Mouse (Mus musculus) layer of hippocampus, adult 11-12 months (tissue): ENCODE measurements around the gene Ttc33.

Source experiments
- DNase-seq: peaks from one replicate; pipeline ENCODE4 v3.0.0; 2022; ENCODE audit warnings: low spot score

Gene Ttc33

DNA sequence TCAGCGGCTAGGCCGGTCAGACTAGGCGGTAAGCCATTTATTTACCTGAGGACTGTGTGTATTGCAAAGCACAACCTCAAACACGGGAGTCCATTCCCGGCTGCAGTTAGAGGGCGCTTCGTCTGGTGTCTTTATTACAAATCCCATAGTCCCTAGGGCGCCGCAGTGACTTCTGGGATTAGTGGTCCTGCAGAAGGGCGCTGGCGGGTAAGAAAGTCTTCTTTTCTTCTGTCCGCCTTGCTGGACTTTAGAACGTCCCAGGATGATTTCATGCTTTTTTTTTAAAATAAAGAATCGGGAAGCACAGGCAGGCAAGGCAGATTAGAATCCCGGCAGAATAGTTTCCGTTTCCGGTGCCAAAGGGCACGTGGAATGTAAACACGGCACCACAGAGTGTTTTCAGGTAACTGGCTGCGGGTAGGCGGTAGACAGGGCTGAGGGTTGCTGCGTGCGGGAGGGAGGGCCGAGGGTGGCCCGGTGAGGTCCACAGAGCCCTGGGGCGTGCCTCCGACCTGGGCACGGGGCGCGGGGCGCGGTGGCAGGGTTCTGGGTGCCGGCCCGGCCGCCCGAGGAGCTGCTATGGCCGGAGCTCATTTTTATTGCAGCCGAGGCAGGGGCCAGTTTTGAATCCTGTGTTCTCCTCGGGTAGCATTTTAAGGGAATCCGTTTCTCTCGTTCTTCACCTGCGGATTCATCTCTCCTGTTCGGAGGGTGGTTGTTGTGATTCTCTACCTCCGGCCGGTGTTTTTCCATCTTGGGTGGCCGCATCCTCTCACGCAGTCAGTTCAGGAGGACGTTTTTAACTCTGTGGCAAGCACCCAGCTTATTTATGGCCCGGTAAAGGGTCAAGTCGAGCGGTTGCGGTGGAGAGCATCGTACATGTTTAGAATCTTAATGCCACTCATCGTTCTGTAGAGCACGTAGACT is at the start of gene Ttc33:
Ttc33 (plus strand) TSS at position 160 of the 927 bp plus-strand sequence.
- peak; percentile 83 for DNase-seq

DNA sequence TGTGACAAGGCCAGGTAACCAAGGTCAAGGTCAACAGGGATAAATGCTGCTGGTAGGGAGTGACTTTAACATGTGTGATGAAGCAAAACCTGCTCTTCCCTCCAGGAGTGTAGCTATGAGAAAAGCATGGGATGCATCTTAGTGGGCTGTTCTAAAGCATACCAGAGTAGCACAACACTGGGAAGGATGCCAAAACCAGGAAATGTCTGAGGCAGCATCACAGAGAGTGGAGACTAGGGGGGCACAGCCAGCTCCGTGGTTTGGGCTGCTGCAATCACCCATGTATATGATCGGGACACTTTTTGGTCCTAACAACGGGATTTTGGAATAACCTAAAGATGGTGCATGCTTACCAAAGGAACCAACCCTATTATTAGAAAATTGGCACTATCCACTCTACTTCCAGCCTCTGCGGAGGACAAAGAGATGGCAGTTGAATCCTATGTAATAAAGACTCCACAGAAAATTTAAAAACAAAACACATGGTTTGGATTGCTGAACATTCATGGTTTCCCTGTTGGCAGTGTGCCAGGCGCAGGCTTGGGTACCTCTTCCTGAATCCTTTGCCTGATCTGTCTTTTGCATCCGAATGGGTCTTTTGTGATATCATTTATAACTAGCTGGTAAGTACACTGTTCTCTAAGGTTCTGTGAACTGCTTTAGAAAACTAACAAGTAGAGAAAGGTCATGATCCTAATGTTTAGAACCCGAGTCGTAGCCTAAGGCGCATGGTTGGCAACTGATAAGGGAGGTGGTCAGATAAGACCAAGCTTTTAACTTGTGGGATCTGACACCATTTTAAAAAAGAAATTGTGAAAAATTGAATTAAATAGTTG is 47.1 kb upstream of the Ttc33 start:
- no peak for DNase-seq

DNA sequence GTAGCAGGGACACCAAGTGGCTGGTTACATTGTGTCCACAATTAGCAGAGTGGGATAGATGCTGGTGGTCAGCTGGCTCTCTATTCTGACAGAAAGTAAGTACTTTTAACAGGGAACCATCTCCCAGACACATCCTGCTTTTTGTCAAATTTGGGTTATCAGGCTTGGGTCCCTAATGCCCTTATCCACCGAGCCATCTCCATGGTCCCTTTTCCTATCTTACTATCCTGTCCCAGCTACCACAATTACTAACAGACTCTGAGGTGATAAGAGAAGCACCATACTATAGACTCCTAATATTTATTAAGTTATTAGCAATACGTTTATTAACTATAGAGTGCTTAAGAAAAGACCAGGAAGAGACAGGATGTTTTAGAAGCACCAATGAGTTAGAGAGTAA is 46.0 kb upstream of the Ttc33 start:
- no peak for DNase-seq

DNA sequence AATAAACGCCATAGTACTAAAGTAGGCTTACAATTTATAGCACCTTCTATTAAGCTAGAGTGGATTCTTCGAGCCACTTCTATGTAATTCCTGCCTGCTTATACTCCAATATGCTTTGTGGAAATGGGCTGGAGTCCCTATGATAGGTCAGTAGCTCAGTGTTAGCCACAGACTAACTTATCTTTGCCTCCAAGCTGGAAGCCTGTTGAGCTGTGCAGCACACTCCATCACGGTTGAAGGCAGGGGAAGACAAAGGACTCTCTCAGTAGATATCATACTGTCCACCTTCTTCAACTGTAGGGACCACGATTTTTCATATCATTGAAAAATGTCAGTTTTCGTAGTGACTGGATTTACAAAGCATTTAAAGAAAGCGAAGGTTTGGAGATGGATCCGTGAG is 45.5 kb upstream of the Ttc33 start:
- no peak for DNase-seq

DNA sequence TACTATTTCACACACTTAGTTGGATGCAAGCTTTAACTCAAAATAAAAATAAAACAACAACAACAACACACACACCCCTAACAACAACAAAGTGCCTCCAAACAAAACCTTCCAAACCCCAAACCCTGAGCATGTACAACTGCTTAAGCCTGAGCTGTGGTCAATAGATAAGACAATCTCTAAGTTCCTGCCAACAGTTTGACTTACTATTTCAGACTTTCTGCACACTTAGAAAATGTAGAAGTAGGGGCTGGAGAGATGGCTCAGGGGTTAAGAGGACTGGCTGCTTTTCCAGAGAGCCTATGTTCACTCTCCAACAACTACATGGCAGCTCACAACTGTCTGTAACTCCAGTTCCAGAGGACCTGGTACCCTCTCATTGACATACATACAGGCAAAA is 45.0 kb upstream of the Ttc33 start:
- DNase-seq: no peak

- no peak for DNase-seq
These were observed 43.3 kb upstream of the Ttc33 start for GRCm38 (mm10) chr15:5142047-5142446.

- no peak for DNase-seq
These were observed 42.6 kb upstream of the Ttc33 start for GRCm38 (mm10) chr15:5142714-5143113.

DNA sequence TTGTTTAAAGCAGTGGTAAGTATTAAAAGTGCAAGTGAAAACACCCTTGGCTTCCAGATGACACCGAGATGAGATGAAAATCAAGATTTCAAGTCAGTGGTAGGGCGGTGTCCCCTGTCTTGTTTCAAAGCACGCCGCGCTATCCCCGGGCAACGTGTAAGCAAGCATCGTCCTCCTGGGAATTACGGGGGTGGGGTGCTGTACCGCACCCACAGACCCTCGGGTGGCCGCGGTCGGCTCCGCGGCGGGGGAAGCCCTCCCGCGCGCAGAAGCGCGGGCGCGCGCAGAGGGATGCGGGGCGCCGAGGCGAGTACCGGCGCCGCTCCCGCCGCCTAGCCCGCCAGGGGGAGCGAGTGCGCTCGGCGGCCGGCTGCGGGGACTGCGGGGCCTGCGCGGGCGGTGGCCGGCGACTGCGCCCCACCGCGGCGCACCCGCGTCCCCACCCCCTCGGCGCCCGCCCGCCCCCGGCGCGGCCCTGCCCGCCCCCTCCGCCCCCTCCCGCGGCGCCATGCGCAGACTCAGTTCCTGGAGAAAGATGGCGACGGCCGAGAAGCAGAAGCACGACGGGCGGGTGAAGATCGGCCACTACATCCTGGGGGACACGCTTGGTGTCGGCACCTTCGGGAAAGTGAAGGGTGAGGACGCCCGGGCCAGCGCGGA is 41.8 kb upstream of the Ttc33 start, which contains the start of gene Prkaa1:
Prkaa1 (plus strand) TSS at position 501 of the 660 bp plus-strand sequence.
- DNase-seq: peak; percentile 55

DNA sequence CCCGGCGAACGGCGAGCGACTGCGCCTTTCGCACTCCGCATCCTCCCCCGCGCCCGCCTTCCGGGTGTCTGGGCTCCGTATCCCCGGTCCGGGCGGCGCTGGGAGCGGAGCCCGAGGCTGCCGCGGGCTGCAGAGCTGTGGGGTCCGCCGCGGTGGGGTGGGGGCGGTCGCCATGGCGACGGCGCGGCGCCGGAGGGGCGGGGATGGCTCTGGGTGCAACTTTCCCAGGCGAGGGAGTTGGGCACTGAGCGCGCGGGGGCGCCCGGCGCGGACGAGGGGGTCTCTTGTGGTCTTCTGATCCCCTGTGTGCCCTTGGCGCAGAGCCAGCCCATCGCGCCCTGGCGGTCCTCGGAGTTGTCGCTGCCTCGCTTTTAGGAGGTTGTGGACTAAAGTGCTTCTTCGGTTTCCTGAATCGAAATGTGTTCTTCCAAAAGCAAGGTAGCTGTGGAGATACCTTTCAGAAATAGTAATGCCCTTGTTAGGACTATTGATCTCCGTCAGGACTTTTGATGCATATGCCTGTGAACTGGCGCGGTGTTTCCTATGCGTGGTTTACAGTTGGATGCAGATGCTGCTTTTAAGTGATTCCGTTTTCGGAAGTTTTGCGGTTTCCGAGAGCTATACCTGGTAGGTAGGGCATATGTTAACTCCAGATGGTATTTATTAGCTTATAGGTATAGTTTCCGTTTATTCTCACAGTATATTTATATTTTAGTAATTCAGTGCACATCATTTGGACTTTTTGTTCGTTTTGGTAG is 41.1 kb upstream of the Ttc33 start:
- DNase-seq: no peak

DNA sequence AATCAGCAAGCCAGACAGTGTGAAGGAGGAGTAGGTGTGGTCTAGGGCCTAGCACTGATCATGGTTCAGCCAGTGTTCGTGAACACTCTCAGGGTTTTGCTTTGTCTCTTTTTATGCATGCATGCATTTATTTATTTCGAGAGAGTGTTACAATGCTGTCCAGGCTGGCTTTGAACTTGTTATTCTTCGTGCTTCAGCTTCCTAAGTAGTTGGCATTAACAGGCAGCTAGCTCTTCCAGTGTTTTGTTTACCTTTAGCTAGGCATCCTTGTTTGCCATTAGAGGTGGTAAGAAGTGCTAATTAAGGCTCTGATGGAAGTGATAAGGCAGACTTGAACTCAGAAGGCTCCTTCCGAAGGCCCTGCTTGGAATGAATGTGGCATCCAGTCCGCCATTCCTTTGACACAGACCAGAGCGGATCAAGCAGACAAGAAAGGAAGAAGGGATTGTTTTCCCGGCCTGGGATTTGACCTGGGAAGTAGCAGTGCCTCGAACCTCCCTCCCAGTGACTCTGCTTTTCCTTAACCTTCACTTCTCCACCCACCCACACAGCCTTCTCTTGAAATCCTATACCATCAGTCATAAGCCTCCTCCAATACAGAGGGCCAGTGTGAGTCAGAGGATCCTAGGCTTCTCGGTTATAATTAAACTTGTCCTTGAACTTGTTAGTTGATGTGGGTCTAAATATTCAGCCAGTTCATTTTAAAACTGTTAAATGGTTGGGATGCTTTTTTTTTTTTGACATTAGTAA is 40.0 kb upstream of the Ttc33 start:
- DNase-seq: no peak

GRCm38 (mm10) chr15:5149187-5149586 is 36.1 kb upstream of the Ttc33 start:
- no peak for DNase-seq

GRCm38 (mm10) chr15:5152171-5152570 is 33.2 kb upstream of the Ttc33 start:
- no peak for DNase-seq

GRCm38 (mm10) chr15:5154621-5155020 is 30.7 kb upstream of the Ttc33 start:
- no peak for DNase-seq

- no peak for DNase-seq
These were observed 30.2 kb upstream of the Ttc33 start for GRCm38 (mm10) chr15:5155093-5155492.

GRCm38 (mm10) chr15:5156355-5156754 is 29.0 kb upstream of the Ttc33 start:
- no peak for DNase-seq

DNA sequence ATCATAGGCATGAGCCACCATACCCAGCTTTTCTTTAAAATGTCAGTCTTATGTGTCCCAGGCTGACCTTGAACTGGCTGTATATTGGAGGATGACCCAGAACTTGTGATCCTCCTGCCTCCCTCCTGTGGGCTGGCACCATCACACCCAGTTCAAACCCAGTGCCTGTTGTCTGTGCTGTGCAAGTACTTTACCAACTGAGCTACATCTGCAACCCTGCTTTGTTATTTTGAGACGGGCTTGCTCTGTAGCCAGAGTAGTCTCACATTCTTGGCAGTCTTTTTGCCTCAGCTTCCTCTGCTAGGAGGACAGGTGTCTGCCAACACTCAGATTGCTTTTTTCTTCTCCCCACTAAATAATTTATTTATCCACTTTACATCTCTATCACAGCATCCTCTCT is 27.9 kb upstream of the Ttc33 start:
- no peak for DNase-seq

DNA sequence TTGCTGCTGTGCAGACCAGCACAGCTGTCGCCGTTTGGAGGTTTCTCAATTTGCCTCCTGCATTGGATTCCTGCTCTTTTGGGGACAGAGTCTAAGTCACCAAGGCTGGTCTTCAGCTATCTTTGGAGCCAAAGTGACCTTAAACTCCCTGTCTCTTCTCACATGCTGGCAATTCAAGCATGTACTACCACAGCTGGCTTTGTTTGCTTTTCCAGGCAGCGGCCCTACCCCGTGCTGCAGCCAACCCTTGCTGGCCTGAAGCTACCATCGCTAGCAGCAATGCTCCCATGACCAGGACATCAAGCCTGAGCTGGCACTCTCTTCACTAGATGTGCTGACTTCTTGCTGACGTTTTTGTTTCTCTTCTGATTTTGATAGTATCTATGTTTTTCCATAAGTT is 26.5 kb upstream of the Ttc33 start:
- DNase-seq: no peak

DNA sequence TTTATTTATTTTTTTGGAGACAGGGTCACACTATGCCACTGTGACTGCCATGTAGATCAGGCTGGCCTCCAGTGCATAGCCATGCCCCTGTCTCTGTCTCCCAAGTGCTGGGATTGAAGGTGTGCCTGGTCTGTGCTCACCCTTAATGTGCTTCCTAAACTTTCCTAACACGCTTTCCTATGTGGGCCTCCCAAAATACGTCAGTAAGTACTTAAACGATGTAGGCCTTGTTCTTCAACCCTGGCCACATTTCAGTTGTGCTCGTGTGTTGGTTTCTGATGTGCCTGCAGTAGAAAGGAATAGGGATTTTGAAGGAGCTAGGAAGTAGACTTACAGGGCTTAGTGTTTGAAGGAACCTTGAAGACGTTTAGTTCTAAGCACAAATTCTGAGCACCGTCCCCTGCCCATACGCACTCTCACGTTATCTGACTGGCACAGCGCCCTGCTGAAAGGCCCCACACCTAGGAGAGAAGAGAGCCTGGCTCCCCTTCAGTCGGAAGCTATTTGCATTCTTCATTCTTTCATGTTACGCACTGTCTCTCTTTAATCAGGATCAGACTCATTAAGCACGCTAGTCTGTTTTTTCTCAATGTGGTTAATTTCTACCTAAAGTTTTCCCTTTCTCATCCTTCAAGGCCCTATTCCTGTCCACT is 20.1 kb upstream of the Ttc33 start:
- DNase-seq: no peak

GRCm38 (mm10) chr15:5173217-5173820 is 12.0 kb upstream of the Ttc33 start:
- DNase-seq: no peak
